In genomic region chr11:106502159-106502505, GRCm38 (mm10) we compare ENCODE assay signal across 9 mouse cellular contexts. TPM values are rescaled to one million over a fixed set of nuclear protein-coding genes. Genes with fewer than 3 reads are reported as not detected.
A peak's percentile ranks its signal among the peaks of the same experiment; 100 is the strongest.
DNase-seq lines count a peak whose midpoint lies in the region; ATAC-seq and TF ChIP-seq lines count a peak whose summit lies in the region.
"Had no signal": no experiment of that assay in that cellular context is flagged by ENCODE, and none has a peak within 500 bp of the region (broad histone marks: within the 10 kb centered on the region; RNA-seq: fewer than 3 reads in every experiment).

No protein-coding gene starts in this region.

- peak overlapping the region; percentile 65 for H3K4me2 ChIP-seq in neural tube, embryonic 11.5 days (ENCODE audit: low read depth)
- peak overlapping the region; percentile 95 for H3K4me2 ChIP-seq in liver, embryonic 13.5 days
- no peak overlapping the region for H3K4me2 ChIP-seq in stomach, postnatal 0 days (replicated peaks; ENCODE audit: low read depth)

- peak overlapping the region; percentile 91 for H3K27ac ChIP-seq in neural tube, embryonic 11.5 days (ENCODE audit: low read depth, low read length)
- peak overlapping the region; percentile 97 for H3K27ac ChIP-seq in liver, embryonic 13.5 days
- peak overlapping the region; percentile 98; the same call in 1 of the 2 replicates for H3K27ac ChIP-seq in stomach, postnatal 0 days (replicated peaks)

- TF ChIP-seq EP300 in stomach, postnatal 0 days (optimal IDR thresholded peaks at IDR 0.05), result no peak

- peaks cover 21% of the 10 kb centered on the region for H3K36me3 ChIP-seq in erythroblast, embryonic 14.5 days (ENCODE audit: control insufficient read depth)
- no peaks in the 10 kb centered on the region for H3K36me3 ChIP-seq in neural tube, embryonic 11.5 days (ENCODE audit: control insufficient read depth, insufficient read depth, low read length)
- peaks cover 14% of the 10 kb centered on the region for H3K36me3 ChIP-seq in liver, embryonic 13.5 days
- H3K36me3 ChIP-seq in stomach, postnatal 0 days (ENCODE audit: control insufficient read depth, insufficient read depth, low read length), result no peaks in the 10 kb centered on the region

- peak overlapping the region; percentile 95 for H3K4me3 ChIP-seq in erythroblast, embryonic 14.5 days (replicated peaks)
- H3K4me3 ChIP-seq in neural tube, embryonic 11.5 days (ENCODE audit: low read depth, low read length), result peak overlapping the region; percentile 64; the same call in 1 of the 2 replicates
- H3K4me3 ChIP-seq in liver, embryonic 13.5 days (replicated peaks), result peak overlapping the region; percentile 77
- H3K4me3 ChIP-seq in stomach, postnatal 0 days (ENCODE audit: low read depth, low read length), result no peak overlapping the region

- DNase-seq in neural tube, embryonic 11.5 days (ENCODE audit: low spot score), result no peak
- no peak for DNase-seq in neural tube, embryonic 10.5 days (ENCODE audit: extremely low spot score, low spot score)
- no peak for DNase-seq in liver, embryonic 13.5 days
- no peak for DNase-seq in stomach, postnatal 0 days (ENCODE audit: low spot score)
- no peak for DNase-seq in urinary bladder, adult 18-20 months (ENCODE audit: low spot score in 2 of 2)
- DNase-seq: kidney, postnatal 25 days had no signal

- H3K9me3 ChIP-seq in erythroblast, embryonic 14.5 days (ENCODE audit: control insufficient read depth, low read length), result peaks cover 5% of the 10 kb centered on the region
- no peaks in the 10 kb centered on the region for H3K9me3 ChIP-seq in neural tube, embryonic 11.5 days (ENCODE audit: control insufficient read depth, low read length)
- H3K9me3 ChIP-seq in liver, embryonic 13.5 days (replicated peaks), result 0 out of 2 replicates have a peak, but pooled peaks cover under 1% of the 10 kb centered on the region
- no peaks in the 10 kb centered on the region for H3K9me3 ChIP-seq in stomach, postnatal 0 days (ENCODE audit: control insufficient read depth, low read length)

- ATAC-seq in erythroblast, adult 5-6 weeks (replicated peaks; ENCODE audit: low FRiP score, poor library complexity, severe bottlenecking), result no peak
- ATAC-seq in neural tube, embryonic 11.5 days (ENCODE audit: insufficient read depth, low FRiP score, low TSS enrichment), result no peak
- ATAC-seq in liver, embryonic 13.5 days (ENCODE audit: low read depth), result no peak
- ATAC-seq in stomach, postnatal 0 days (ENCODE audit: low FRiP score, low TSS enrichment), result no peak
- ATAC-seq in megakaryocyte progenitor cell, adult 5-6 weeks (replicated peaks; ENCODE audit: poor library complexity), result no peak

- no peaks in the 10 kb centered on the region for H3K27me3 ChIP-seq in erythroblast, embryonic 14.5 days (ENCODE audit: control insufficient read depth)
- no peaks in the 10 kb centered on the region for H3K27me3 ChIP-seq in neural tube, embryonic 11.5 days (ENCODE audit: control insufficient read depth, insufficient read depth, low read length)
- H3K27me3 ChIP-seq in liver, embryonic 13.5 days, result no peaks in the 10 kb centered on the region
- H3K27me3 ChIP-seq in stomach, postnatal 0 days (ENCODE audit: control insufficient read depth, insufficient read depth, low read length), result no peaks in the 10 kb centered on the region

- H3K4me1 ChIP-seq in erythroblast, embryonic 14.5 days (ENCODE audit: control insufficient read depth), result peaks cover 32% of the 10 kb centered on the region
- H3K4me1 ChIP-seq in neural tube, embryonic 11.5 days (ENCODE audit: control insufficient read depth, insufficient read depth, low read length), result no peaks in the 10 kb centered on the region
- H3K4me1 ChIP-seq in liver, embryonic 13.5 days (replicated peaks), result peaks cover 35% of the 10 kb centered on the region
- H3K4me1 ChIP-seq in stomach, postnatal 0 days (replicated peaks; ENCODE audit: control insufficient read depth, insufficient read depth), result no peaks in the 10 kb centered on the region

- H3K9ac ChIP-seq in neural tube, embryonic 11.5 days (ENCODE audit: low read length), result peak overlapping the region; percentile 94
- peak overlapping the region; percentile 95 for H3K9ac ChIP-seq in liver, embryonic 13.5 days
- no peak overlapping the region for H3K9ac ChIP-seq in stomach, postnatal 0 days (ENCODE audit: low read length)

- no peak for TF ChIP-seq CTCF in stomach, postnatal 0 days (IDR thresholded peaks at IDR 0.05; ENCODE audit: low read depth)

RNA-seq across cellular contexts. Expression of gene Ern1, which starts 14.5 kb away (rescaled TPM):
- polyA plus RNA-seq in erythroblast, embryonic 14.5 days (2012), result 0.14 and 0.27 TPM in 2 replicates
- 7.9 and 11.1 TPM in 2 replicates for total RNA-seq in erythroblast, adult 5-6 weeks (2015; ENCODE audit: low replicate concordance)
- total RNA-seq in erythroblast, adult 5-6 weeks (2017; ENCODE audit: low replicate concordance), result 23.8 and 25.6 TPM in 2 replicates
- 5.9 and 6.6 TPM in 2 replicates for polyA plus RNA-seq in neural tube, embryonic 11.5 days (2014; fragmentation: Nextera tagmentation; extraction: Ambion mirVana)
- 3.9 and 4.4 TPM in 2 replicates for polyA plus RNA-seq in liver, embryonic 13.5 days (2015; fragmentation: Nextera tagmentation; extraction: Ambion mirVana)
- 3.0 and 3.7 TPM in 2 replicates for polyA plus RNA-seq in stomach, postnatal 0 days (2015; fragmentation: Nextera tagmentation; extraction: Ambion mirVana)
- 54.0 and 58.6 TPM in 2 replicates for total RNA-seq in megakaryocyte progenitor cell, adult 5-6 weeks (2015)
- 45.6 and 50.2 TPM in 2 replicates for total RNA-seq in megakaryocyte progenitor cell, adult 5-6 weeks (2017)
